Mouse (Mus musculus): ENCODE results near the gene Nnmt. TPM values are rescaled to one million over a fixed set of nuclear protein-coding genes. Genes with fewer than 3 reads are reported as not detected.

Nnmt gene
- polyA plus RNA-seq, 1 experiment from 2014 or later, result 1.2 TPM

DNA sequence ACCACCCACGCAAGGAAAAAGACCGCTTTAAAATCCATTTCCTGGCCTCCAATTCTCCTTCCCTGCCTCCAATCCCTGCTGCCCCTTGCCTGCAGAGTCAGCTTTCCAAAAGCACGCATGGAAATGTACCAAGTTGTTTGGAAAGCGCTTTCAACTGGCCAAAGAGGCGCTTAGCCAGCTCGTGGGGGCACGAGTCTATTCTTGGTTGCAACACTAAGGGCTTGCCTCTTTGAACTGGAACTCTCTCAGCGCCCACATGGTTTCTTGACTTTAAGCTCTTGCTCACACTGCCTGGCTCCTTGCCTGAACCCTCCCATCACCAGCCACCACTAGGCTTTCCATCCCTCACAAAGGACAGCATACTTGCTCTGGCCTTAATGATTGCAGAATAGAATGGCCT, 13.2 kb upstream of the Nnmt start:
- Histone ChIP-seq H3K4me3 (no peak overlapping the region), H3K36me3 (no peaks in the 10 kb centered on the region), H3K4me1 (peaks cover 8% of the 10 kb centered on the region; the same call in 1 of the 2 replicates), H3K27me3 (no peaks in the 10 kb centered on the region), H3K9ac (no peak overlapping the region), H3K4me2 (replicated peaks) (no peak overlapping the region), H3K9me3 (replicated peaks) (no peaks in the 10 kb centered on the region), H3K27ac (no peak overlapping the region)
- no peak for ATAC-seq (ENCODE audit: low FRiP score)
- 86% methylated on average over 8 of the region's 8 CpGs for WGBS

DNA sequence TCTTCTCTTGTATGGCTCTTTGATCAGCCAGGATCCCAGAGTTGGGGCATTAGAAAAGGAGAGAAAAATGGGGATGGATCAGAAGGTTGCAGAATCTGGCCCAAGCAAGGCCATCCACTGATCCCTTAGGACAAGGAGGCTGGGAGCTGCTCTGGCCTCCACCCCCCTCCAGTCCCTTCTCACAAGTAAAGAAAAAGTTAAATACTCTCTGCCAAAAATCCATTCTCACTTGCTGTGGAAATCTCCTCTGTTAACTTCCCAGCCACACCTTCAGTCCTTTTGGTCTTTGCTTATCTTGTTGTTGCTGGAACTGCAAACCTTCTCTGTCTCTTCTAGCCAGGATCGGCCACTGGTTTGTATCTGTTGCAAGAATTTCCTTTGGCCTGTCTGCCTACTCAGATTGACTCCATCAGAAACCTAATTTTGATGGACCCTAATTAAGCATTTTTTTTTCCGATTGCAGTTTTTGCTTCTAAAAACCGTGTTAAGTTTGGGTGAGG, 12.6 kb upstream of the Nnmt start:
- Histone ChIP-seq H3K4me1 (peaks cover 8% of the 10 kb centered on the region; the same call in 1 of the 2 replicates), H3K4me2 (replicated peaks) (no peak overlapping the region), H3K36me3 (no peaks in the 10 kb centered on the region), H3K9me3 (replicated peaks) (no peaks in the 10 kb centered on the region), H3K9ac (no peak overlapping the region), H3K27ac (no peak overlapping the region), H3K4me3 (no peak overlapping the region), H3K27me3 (no peaks in the 10 kb centered on the region)
- no peak for ATAC-seq (ENCODE audit: low FRiP score)
- WGBS, result 93% methylated on average over 3 of the region's 3 CpGs

DNA sequence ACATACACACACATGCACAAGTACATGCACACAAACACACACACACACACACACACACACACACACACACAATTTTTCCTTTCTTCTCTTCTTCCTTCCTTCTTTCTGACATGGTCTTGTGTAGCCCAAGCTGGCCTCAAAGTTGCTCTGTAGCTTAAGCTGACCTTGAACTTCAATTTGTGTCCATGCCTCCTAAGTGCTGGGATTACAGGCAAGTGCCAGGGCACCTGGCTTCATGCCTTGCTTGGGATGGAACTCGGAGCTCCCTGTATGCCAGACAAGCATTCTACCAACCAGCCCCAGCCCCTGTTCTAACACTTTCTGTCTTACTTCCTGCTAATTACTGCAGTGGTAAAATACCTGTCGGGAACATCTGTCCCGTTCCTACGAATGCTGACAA, 8.3 kb upstream of the Nnmt start:
- ATAC-seq (ENCODE audit: low FRiP score), result no peak
- Histone ChIP-seq H3K36me3 (no peaks in the 10 kb centered on the region), H3K9me3 (replicated peaks) (no peaks in the 10 kb centered on the region)

DNA sequence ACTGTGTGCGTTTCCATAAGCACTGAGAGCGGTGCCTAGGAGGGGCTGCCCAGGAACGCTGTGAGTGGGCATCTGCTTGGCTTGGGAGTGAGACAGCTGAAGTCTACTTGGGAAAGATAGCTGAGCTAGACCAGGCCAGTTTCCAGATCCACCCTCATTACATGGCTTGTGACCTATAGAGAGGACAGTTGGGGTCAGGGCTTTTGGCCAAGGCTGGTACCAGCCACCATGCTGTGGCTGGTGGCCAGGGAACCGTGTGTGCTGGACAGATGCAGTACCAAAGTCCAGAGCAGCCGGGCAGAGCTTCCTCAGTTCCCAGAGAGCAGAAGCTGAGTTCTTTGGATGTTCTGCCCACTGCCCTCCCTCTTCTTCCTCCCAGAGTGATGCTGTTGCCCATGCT, 7.6 kb upstream of the Nnmt start:
- Histone ChIP-seq H3K36me3 (no peaks in the 10 kb centered on the region), H3K4me1 (no peaks in the 10 kb centered on the region), H3K9ac (no peak overlapping the region), H3K9me3 (replicated peaks) (no peaks in the 10 kb centered on the region), H3K4me3 (no peak overlapping the region), H3K27me3 (no peaks in the 10 kb centered on the region), H3K4me2 (replicated peaks) (no peak overlapping the region), H3K27ac (no peak overlapping the region)
- 87% methylated on average over 5 of the region's 5 CpGs for WGBS
- no peak for ATAC-seq (ENCODE audit: low FRiP score)

More for the DNA sequence above, 8.3 kb upstream of the Nnmt start:
- Histone ChIP-seq H3K27ac (no peak overlapping the region), H3K4me1 (no peaks in the 10 kb centered on the region), H3K27me3 (no peaks in the 10 kb centered on the region), H3K4me2 (replicated peaks) (no peak overlapping the region), H3K9ac (no peak overlapping the region), H3K4me3 (no peak overlapping the region)
- WGBS, result 93% methylated on average over 4 of the region's 4 CpGs

DNA sequence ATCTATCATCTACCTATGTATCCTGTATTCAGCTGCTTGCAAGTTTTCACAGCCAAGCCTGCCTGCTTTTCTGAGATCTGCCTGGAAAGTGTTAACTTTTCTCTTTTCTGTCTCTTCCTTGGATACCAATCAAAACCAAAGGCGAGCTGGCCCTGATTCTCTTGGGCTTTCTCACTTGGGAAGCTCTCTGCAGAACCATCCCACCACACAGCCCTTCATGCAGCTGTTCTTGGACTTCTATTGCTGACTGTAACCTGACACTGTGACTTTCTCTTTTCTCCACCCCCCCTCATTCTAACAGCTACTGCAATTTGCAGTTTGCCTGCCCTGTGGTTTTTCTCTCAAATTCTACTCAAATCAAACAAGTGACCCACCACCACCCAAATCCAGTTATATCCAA, 6.1 kb upstream of the Nnmt start:
- H3K4me3 ChIP-seq, result no peak overlapping the region
- no peak overlapping the region for H3K9ac ChIP-seq
- no peaks in the 10 kb centered on the region for H3K9me3 ChIP-seq (replicated peaks)
- H3K36me3 ChIP-seq, result no peaks in the 10 kb centered on the region
- no peak for ATAC-seq (ENCODE audit: low FRiP score)
- WGBS, result 48% methylated on average over 1 of the region's 1 CpGs
- no peaks in the 10 kb centered on the region for H3K27me3 ChIP-seq
- no peak overlapping the region for H3K4me2 ChIP-seq (replicated peaks)
- H3K4me1 ChIP-seq, result no peaks in the 10 kb centered on the region
- H3K27ac ChIP-seq, result no peak overlapping the region

DNA sequence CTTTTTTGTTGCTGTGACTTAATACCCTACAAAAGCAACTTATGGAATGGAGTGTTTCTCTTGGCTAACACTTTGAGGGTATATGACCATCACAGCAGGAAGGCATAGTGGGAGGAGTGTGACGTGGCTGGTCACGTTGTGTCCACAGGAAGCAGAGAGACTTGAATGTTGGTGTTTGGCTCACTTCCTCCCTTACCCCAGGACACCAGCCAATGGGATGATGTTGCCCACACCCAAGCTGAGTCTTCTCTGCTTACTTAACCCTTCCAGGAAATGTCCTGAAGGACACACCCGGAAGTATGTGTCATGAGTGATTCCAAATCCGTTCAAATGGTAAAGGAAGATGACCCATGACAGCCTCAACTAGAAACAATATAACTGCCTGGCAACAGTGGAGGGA, 4.8 kb upstream of the Nnmt start:
- Histone ChIP-seq H3K9ac (no peak overlapping the region), H3K27ac (no peak overlapping the region), H3K4me3 (no peak overlapping the region), H3K27me3 (no peaks in the 10 kb centered on the region), H3K36me3 (no peaks in the 10 kb centered on the region), H3K4me1 (no peaks in the 10 kb centered on the region), H3K4me2 (replicated peaks) (no peak overlapping the region), H3K9me3 (replicated peaks) (no peaks in the 10 kb centered on the region)
- 70% methylated on average over 4 of the region's 4 CpGs for WGBS
- no peak for ATAC-seq (ENCODE audit: low FRiP score)

DNA sequence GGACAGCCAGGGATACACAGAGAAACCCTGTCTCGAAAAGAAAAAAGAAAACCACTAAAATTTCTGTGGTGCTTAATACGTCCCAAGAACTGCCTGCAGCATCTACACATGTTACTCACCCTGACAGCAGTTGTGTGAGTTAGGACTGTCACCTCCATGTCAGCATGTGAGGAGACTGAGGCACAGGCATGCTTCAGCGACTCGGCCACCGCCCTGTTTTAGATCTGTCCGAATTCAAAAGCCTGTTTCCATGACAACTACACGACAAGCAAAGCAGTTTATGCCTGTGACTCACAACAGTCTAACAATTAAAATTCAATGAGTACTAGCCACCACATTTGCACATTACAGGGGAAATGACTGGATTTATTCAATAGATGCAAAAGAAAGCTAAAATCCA, 2.5 kb upstream of the Nnmt start:
- Histone ChIP-seq H3K4me3 (no peak overlapping the region), H3K4me2 (replicated peaks) (no peak overlapping the region), H3K9ac (no peak overlapping the region), H3K36me3 (no peaks in the 10 kb centered on the region), H3K27ac (no peak overlapping the region), H3K4me1 (no peaks in the 10 kb centered on the region), H3K9me3 (replicated peaks) (no peaks in the 10 kb centered on the region), H3K27me3 (no peaks in the 10 kb centered on the region)
- WGBS, result 43% methylated on average over 7 of the region's 7 CpGs
- ATAC-seq (ENCODE audit: low FRiP score), result no peak

DNA sequence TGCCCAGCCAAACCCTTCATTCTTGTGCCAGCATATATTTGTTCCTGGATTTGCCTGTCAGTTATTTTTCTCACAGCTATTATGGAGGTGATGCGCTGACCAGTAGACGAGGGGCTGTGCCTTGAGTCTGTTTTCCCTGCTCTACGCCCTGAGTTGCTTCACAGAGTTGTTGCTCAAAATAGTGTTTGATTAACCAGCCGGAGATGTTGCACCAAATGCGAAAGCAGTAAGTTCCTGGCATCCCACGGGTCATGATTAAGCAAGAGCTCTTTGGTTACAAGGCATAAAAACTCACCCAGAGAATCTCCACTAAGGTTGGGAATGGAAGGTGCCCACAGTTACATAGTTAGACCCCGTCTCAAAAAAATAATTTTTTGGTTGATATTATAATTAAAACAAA, 1.2 kb upstream of the Nnmt start:
- Histone ChIP-seq H3K9ac (no peak overlapping the region), H3K4me3 (no peak overlapping the region), H3K36me3 (no peaks in the 10 kb centered on the region), H3K4me2 (replicated peaks) (no peak overlapping the region), H3K27me3 (no peaks in the 10 kb centered on the region), H3K9me3 (replicated peaks) (no peaks in the 10 kb centered on the region), H3K27ac (no peak overlapping the region), H3K4me1 (no peaks in the 10 kb centered on the region)
- no peak for ATAC-seq (ENCODE audit: low FRiP score)
- 91% methylated on average over 7 of the region's 7 CpGs for WGBS

DNA sequence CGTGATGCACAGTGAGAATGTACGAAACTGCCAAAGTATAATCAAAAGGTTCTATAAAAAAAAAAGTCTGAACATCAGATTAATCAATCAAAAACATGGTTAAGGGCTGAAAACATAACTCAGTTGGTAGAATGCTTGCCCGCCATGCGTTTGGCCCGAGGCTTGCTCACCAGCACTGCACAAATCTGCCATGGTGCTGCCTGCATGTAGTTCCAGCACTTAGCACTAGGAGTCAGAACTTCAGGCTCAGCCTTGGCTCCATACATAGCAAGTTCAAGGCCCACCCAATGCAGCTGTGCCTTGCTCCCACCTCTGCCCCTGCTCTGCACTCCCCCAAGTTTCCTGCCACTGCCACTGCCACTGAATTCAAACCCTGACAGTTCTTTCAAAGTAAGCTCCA, 744 bp upstream of the Nnmt start:
- Histone ChIP-seq H3K36me3 (no peaks in the 10 kb centered on the region), H3K27ac (no peak overlapping the region), H3K9ac (no peak overlapping the region), H3K4me3 (no peak overlapping the region), H3K9me3 (replicated peaks) (no peaks in the 10 kb centered on the region), H3K4me1 (no peaks in the 10 kb centered on the region), H3K4me2 (replicated peaks) (no peak overlapping the region), H3K27me3 (no peaks in the 10 kb centered on the region)
- no peak for ATAC-seq (ENCODE audit: low FRiP score)
- 93% methylated on average over 5 of the region's 5 CpGs for WGBS

DNA sequence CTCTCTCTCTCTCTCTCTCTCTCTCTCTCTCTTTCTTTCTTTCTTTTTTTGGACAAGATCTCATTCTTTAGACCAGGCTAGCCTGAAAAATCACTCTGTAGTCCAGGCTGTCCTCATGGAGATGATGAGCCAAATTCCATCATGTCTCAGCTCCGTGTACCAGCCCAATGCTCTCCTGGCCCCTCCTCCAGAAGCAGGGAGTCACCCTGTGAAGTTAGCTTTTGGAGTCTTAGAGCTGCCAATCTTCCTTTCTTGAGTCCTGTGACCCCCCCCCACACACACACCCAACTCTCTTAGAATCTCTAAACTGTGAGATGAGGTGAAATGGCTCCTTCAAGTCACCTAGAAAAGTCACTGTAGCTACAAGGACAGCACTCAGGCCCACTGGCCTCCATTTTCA, 727 bp downstream of the Nnmt start:
- Histone ChIP-seq H3K27me3 (no peaks in the 10 kb centered on the region), H3K36me3 (no peaks in the 10 kb centered on the region), H3K9me3 (replicated peaks) (no peaks in the 10 kb centered on the region), H3K4me1 (no peaks in the 10 kb centered on the region), H3K4me3 (no peak overlapping the region), H3K27ac (no peak overlapping the region), H3K9ac (no peak overlapping the region), H3K4me2 (replicated peaks) (no peak overlapping the region)
- no peak for ATAC-seq (ENCODE audit: low FRiP score)
- WGBS, result 100% methylated on average over 1 of the region's 1 CpGs

DNA sequence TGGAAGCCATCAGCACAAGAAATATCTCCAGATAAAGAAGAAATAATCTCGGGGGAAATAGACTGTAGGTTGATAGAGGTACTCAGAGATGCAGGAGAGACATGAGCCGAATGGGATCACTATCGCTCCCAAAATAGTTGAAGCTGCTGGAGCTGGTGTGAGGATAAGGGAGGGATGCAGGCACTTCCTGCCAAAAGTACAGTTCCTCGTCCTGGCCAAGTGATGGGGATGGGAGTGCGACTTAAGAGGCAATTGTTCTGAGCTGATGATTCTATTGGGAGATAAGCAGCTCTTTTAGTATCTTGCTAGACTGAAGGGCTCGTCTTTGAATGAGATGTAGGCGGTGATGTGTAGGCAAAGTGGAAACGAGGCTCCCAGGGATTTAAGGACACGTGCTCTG, 4.1 kb downstream of the Nnmt start:
- Histone ChIP-seq H3K27ac (no peak overlapping the region), H3K36me3 (no peaks in the 10 kb centered on the region), H3K9me3 (replicated peaks) (no peaks in the 10 kb centered on the region), H3K9ac (no peak overlapping the region), H3K27me3 (no peaks in the 10 kb centered on the region), H3K4me3 (no peak overlapping the region), H3K4me2 (replicated peaks) (no peak overlapping the region), H3K4me1 (no peaks in the 10 kb centered on the region)
- 75% methylated on average over 9 of the region's 9 CpGs for WGBS
- no peak for ATAC-seq (ENCODE audit: low FRiP score)

DNA sequence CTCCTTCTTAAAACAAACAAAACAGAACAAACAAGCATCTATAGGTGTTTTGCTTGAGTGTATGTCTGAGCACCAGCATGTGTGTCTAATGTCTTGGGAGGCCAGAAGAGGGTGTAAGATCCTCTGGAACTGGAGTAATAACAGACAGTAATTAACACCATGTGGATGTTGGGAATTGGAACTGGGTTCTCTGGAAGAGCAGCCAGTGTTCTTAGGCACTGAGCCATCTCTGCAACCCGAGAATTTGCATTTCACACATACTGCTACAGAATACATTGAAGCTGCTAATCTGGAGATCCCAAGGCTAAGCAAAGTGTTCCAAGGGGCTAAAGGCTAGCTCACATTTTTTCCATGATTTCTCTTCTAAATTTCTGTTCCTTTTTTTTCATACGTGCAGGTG, 4.9 kb downstream of the Nnmt start:
- H3K9ac ChIP-seq, result no peak overlapping the region
- no peak overlapping the region for H3K27ac ChIP-seq
- no peak for ATAC-seq (ENCODE audit: low FRiP score)
- WGBS, result 54% methylated on average over 2 of the region's 2 CpGs
- H3K9me3 ChIP-seq (replicated peaks), result no peaks in the 10 kb centered on the region
- H3K4me3 ChIP-seq, result no peak overlapping the region
- no peak overlapping the region for H3K4me2 ChIP-seq (replicated peaks)
- H3K27me3 ChIP-seq, result no peaks in the 10 kb centered on the region
- H3K36me3 ChIP-seq, result no peaks in the 10 kb centered on the region
- no peaks in the 10 kb centered on the region for H3K4me1 ChIP-seq

DNA sequence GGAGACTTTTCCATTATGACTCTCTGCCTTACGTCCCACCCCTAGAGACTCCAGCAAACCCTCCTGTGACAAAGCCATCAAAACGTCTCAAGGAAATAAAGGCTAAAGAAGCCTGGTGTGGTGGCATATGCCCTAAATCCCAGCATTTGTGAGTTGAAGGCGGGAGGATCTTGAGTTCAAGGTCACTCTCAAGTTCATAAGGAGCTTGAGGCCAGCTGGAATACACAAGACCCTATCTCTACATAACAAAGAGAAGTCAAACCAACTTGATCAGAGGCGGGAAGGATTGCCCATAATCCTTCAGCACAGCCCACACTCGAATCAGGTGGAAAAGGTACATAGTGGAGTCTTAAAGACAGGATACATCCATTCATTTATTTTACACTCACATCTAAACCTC, 7.5 kb downstream of the Nnmt start:
- Histone ChIP-seq H3K27me3 (no peaks in the 10 kb centered on the region), H3K36me3 (no peaks in the 10 kb centered on the region), H3K9me3 (replicated peaks) (no peaks in the 10 kb centered on the region), H3K4me3 (no peak overlapping the region), H3K27ac (no peak overlapping the region), H3K4me2 (replicated peaks) (no peak overlapping the region), H3K4me1 (no peaks in the 10 kb centered on the region), H3K9ac (no peak overlapping the region)
- ATAC-seq (ENCODE audit: low FRiP score), result no peak
- 77% methylated on average over 5 of the region's 5 CpGs for WGBS

DNA sequence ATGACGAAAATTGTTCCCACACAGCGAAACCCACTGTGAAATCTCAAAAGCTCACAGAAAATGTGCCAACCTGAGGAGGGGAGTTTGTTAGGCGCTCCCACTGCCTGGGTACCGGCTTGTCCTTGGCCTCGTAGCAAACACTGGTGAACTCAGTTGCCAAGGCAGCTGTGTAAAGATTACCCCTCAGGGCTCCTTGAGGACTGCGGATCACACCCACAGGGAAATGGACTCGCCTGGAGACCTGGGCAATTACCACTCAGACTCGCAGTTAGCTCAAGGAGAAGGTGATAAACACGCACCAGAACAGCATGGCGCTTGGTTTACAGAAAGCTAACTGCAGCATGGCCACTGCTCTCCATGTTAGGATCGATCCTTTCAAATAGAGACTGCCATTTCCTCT, 8.0 kb downstream of the Nnmt start:
- Histone ChIP-seq H3K27me3 (no peaks in the 10 kb centered on the region), H3K27ac (no peak overlapping the region), H3K9ac (no peak overlapping the region), H3K9me3 (replicated peaks) (no peaks in the 10 kb centered on the region), H3K4me3 (no peak overlapping the region), H3K4me1 (no peaks in the 10 kb centered on the region), H3K36me3 (no peaks in the 10 kb centered on the region), H3K4me2 (replicated peaks) (no peak overlapping the region)
- no peak for ATAC-seq (ENCODE audit: low FRiP score)
- 79% methylated on average over 11 of the region's 11 CpGs for WGBS
